Mouse (Mus musculus) urinary bladder, postnatal 4 days (tissue): ENCODE measurements around the gene Apobec3.

ENCODE experiments used
- DNase-seq, 2 experiments: peaks; one replicate each; pipeline ENCODE4 v3.0.0; 2021 to 2022; ENCODE audit warnings: low spot score in 2 of 2

Gene Apobec3

GRCm38 (mm10) chr15:79950250-79951025 lies 59.0 kb downstream of the Apobec3 start:
- DNase-seq: peak in 1 of 2 experiments; percentile 53

GRCm38 (mm10) chr15:79951226-79951625 lies 59.8 kb downstream of the Apobec3 start:
- no peak for DNase-seq

GRCm38 (mm10) chr15:79951730-79952503 lies 60.5 kb downstream of the Apobec3 start:
- peak in 1 of 2 experiments; percentile 43 for DNase-seq

- DNase-seq: peak in 1 of 2 experiments; percentile 45
Measured at GRCm38 (mm10) chr15:79952504-79953231, 61.2 kb downstream of the Apobec3 start.

- DNase-seq: no peak
Measured at GRCm38 (mm10) chr15:79953470-79953869, 62.0 kb downstream of the Apobec3 start.

- no peak for DNase-seq
Measured at GRCm38 (mm10) chr15:79956559-79956958, 65.1 kb downstream of the Apobec3 start.

- DNase-seq: no peak
Measured at GRCm38 (mm10) chr15:79958418-79958817, 67.0 kb downstream of the Apobec3 start.

- no peak for DNase-seq
Measured at GRCm38 (mm10) chr15:79961366-79961921, 70.0 kb downstream of the Apobec3 start.

- no peak for DNase-seq
Measured at GRCm38 (mm10) chr15:79962661-79963060, 71.2 kb downstream of the Apobec3 start.

- DNase-seq: no peak
Measured at GRCm38 (mm10) chr15:79964376-79964775, 72.9 kb downstream of the Apobec3 start.
